Mouse (Mus musculus): ENCODE results near the gene Oprd1. TPM values are rescaled to one million over a fixed set of nuclear protein-coding genes. Genes with fewer than 3 reads are reported as not detected.

The Oprd1 gene
- total and polyA plus RNA-seq, 3 experiments = 0.01 TPM; not detected in 2

DNA sequence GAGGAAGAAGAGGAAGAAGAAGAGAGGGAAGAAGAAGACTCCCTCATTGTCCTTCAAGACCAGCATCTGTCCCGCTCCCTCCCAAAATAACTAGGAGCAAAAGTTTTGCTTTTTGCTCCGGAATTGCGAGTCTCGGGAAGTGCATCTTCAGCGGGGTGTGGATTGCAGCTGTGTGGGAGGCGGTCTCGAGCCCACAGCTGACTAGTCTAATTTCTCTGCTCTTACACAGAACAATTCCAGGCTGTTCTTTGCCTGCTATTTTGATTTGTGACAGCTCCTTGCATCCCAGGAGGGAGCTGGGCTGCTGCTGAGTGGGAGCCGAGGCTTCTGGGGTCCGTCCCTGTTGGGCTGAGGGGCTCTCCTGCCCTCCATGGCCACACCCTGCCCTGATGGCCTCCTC, 24.7 kb downstream of the Oprd1 start:
- Histone ChIP-seq H3K9me3 (replicated peaks; ENCODE audit: insufficient read depth, low read length) (no peaks in the 10 kb centered on the region), H3K27ac (ENCODE audit: control insufficient read depth, low read depth, low read length) (no peak overlapping the region), H3K36me3 (ENCODE audit: control insufficient read depth in 1 of 2, insufficient read depth in 2 of 2, low read length in 2 of 2) (no peaks in the 10 kb centered on the region), H3K4me3 (ENCODE audit: control insufficient read depth in 1 of 2, insufficient read depth in 1 of 2, low read depth in 2 of 2, low read length in 2 of 2) (no peak overlapping the region), H3K9ac (ENCODE audit: control insufficient read depth, low read depth, low read length, poor library complexity, severe bottlenecking) (no peak overlapping the region), H3K79me2 (ENCODE audit: control insufficient read depth, insufficient read depth, low read length, poor library complexity) (no peaks in the 10 kb centered on the region), H3K4me1 (ENCODE audit: control insufficient read depth in 1 of 2, insufficient read depth in 2 of 2, low read length in 2 of 2) (no peaks in the 10 kb centered on the region), H3K27me3 (ENCODE audit: control insufficient read depth in 1 of 2, insufficient read depth in 2 of 2, low read length in 2 of 2) (peaks cover 10 to 14% of the 10 kb centered on the region in 2 experiments)
- no peak for DNase-seq (ENCODE audit: low read depth, low spot score)
- TF ChIP-seq USF2 (IDR thresholded peaks at IDR 0.05; ENCODE audit: borderline replicate concordance in 1 of 2, insufficient read depth in 1 of 2, low read depth in 1 of 2, low read length in 2 of 2) (no peak), RCOR1 (IDR thresholded peaks at IDR 0.05; ENCODE audit: low read depth, low read length) (no peak), GATA1 (IDR thresholded peaks at IDR 0.05; ENCODE audit: low read depth, low read length) (no peak)

- H3K4me1 ChIP-seq (ENCODE audit: control insufficient read depth in 1 of 2, insufficient read depth in 2 of 2, low read length in 2 of 2) = peaks cover 0 to 4% of the 10 kb centered on the region in 2 experiments; a peak in 1 of 4 replicates
- H3K9ac ChIP-seq (ENCODE audit: control insufficient read depth, low read depth, low read length, poor library complexity, severe bottlenecking) = no peak overlapping the region
- TF ChIP-seq ELF1 (IDR thresholded peaks at IDR 0.05; ENCODE audit: low read depth, low read length) (no peak), MXI1 (IDR thresholded peaks at IDR 0.05; ENCODE audit: low read depth, low read length) (no peak), MAX (IDR thresholded peaks at IDR 0.05; ENCODE audit: low read length) (no peak), GATA1 (IDR thresholded peaks at IDR 0.05; ENCODE audit: low read depth, low read length) (no peak), POLR2AphosphoS2 (IDR thresholded peaks at IDR 0.05; ENCODE audit: low read length) (no peak), CHD1 (IDR thresholded peaks at IDR 0.05; ENCODE audit: low read depth, low read length) (no peak), MAZ (IDR thresholded peaks at IDR 0.05; ENCODE audit: low read depth, low read length) (no peak), MAFK (IDR thresholded peaks at IDR 0.05; ENCODE audit: borderline replicate concordance, low read depth, low read length) (no peak), ZNF384 (IDR thresholded peaks at IDR 0.05; ENCODE audit: low read depth, low read length) (no peak)
- no peak overlapping the region for H3K4me3 ChIP-seq (ENCODE audit: control insufficient read depth in 1 of 2, insufficient read depth in 1 of 2, low read depth in 2 of 2, low read length in 2 of 2)
- no peaks in the 10 kb centered on the region for H3K79me2 ChIP-seq (ENCODE audit: control insufficient read depth, insufficient read depth, low read length, poor library complexity)
- H3K9me3 ChIP-seq (replicated peaks; ENCODE audit: insufficient read depth, low read length) = no peaks in the 10 kb centered on the region
- no peak for DNase-seq (ENCODE audit: low read depth, low spot score)
- H3K27ac ChIP-seq (ENCODE audit: control insufficient read depth, low read depth, low read length) = no peak overlapping the region
- peaks cover 6 to 14% of the 10 kb centered on the region in 2 experiments for H3K27me3 ChIP-seq (ENCODE audit: control insufficient read depth in 1 of 2, insufficient read depth in 2 of 2, low read length in 2 of 2)
- H3K36me3 ChIP-seq (ENCODE audit: control insufficient read depth in 1 of 2, insufficient read depth in 2 of 2, low read length in 2 of 2) = no peaks in the 10 kb centered on the region
Measured at GRCm38 (mm10) chr4:132116315-132116714, 28.0 kb downstream of the Oprd1 start.

DNA sequence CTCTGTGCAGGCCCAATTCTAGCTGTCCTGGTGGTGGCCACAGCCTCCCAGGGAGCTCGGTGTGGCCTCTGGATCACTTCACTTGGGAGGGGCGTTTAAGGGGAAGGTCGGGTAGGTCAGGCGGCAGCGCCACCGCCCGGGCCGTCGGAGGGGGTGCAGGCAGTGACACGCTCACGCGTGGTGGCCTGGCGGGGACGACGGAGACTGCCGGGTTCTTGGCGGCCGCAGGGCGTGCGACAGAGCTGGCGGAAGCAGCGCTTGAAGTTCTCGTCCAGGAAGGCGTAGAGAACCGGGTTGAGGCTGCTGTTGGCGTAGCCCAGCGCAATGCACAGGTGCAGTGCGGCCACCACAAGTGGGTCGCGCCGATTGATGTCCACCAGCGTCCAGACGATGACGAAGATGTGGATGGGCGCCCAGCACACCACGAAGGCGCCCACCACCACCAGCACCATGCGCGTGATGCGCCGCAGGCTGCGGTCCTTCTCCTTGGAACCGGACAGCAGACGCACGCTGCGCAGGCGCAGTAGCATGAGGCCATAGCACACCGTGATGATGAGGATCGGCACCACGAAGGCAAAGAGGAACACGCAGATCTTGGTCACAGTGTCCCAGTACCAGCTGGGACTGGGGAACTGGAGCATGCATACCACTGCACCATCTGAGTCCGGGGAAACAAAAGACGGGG, 30.7 kb downstream of the Oprd1 start:
- H3K27me3 ChIP-seq (ENCODE audit: control insufficient read depth in 1 of 2, insufficient read depth in 2 of 2, low read length in 2 of 2) = peaks cover 6 to 15% of the 10 kb centered on the region in 2 experiments
- no peaks in the 10 kb centered on the region for H3K79me2 ChIP-seq (ENCODE audit: control insufficient read depth, insufficient read depth, low read length, poor library complexity)
- no peak overlapping the region for H3K4me3 ChIP-seq (ENCODE audit: control insufficient read depth in 1 of 2, insufficient read depth in 1 of 2, low read depth in 2 of 2, low read length in 2 of 2)
- no peak overlapping the region for H3K9ac ChIP-seq (ENCODE audit: control insufficient read depth, low read depth, low read length, poor library complexity, severe bottlenecking)
- H3K36me3 ChIP-seq (ENCODE audit: control insufficient read depth in 1 of 2, insufficient read depth in 2 of 2, low read length in 2 of 2) = no peaks in the 10 kb centered on the region
- TF ChIP-seq USF1 (IDR thresholded peaks at IDR 0.05; ENCODE audit: low read depth, low read length) = no peak
- TF ChIP-seq GABPA (IDR thresholded peaks at IDR 0.05; ENCODE audit: low read depth, low read length) = no peak
- TF ChIP-seq POLR2AphosphoS2 (IDR thresholded peaks at IDR 0.05; ENCODE audit: low read length) = no peak
- no peak for TF ChIP-seq MAX (IDR thresholded peaks at IDR 0.05; ENCODE audit: low read length)
- TF ChIP-seq RCOR1 (IDR thresholded peaks at IDR 0.05; ENCODE audit: low read depth, low read length) = no peak
- no peak for TF ChIP-seq UBTF (IDR thresholded peaks at IDR 0.05; ENCODE audit: borderline replicate concordance, insufficient read depth, low read depth, low read length)
- TF ChIP-seq TBP (IDR thresholded peaks at IDR 0.05; ENCODE audit: low read depth, low read length) = no peak
- TF ChIP-seq MAZ (IDR thresholded peaks at IDR 0.05; ENCODE audit: low read depth, low read length) = no peak
- no peak for TF ChIP-seq BHLHE40 (IDR thresholded peaks at IDR 0.05; ENCODE audit: borderline replicate concordance, low read depth, low read length)
- TF ChIP-seq POLR2A (IDR thresholded peaks at IDR 0.05; ENCODE audit: control insufficient read depth in 1 of 2, insufficient read depth in 1 of 2, low read depth in 1 of 2, low read length in 2 of 2, poor library complexity in 1 of 2) = no peak
- TF ChIP-seq SMC3 (IDR thresholded peaks at IDR 0.05; ENCODE audit: low read depth, low read length) = no peak
- no peak for TF ChIP-seq CTCF (IDR thresholded peaks at IDR 0.05 in 2 of 3, conservative IDR thresholded peaks at IDR 0.05 in 1 of 3; ENCODE audit: control insufficient read depth in 1 of 3, insufficient read depth in 1 of 3, low read depth in 2 of 3, low read length in 3 of 3, poor library complexity in 1 of 3, severe bottlenecking in 1 of 3)
- TF ChIP-seq ZMIZ1 (IDR thresholded peaks at IDR 0.05; ENCODE audit: low read depth, low read length) = no peak
- no peaks in the 10 kb centered on the region for H3K9me3 ChIP-seq (replicated peaks; ENCODE audit: insufficient read depth, low read length)
- peaks cover 0 to 4% of the 10 kb centered on the region in 2 experiments; a peak in 1 of 4 replicates for H3K4me1 ChIP-seq (ENCODE audit: control insufficient read depth in 1 of 2, insufficient read depth in 2 of 2, low read length in 2 of 2)
- no peak for DNase-seq (ENCODE audit: low read depth, low spot score)
- no peak overlapping the region for H3K27ac ChIP-seq (ENCODE audit: control insufficient read depth, low read depth, low read length)
